In genomic region chr14:78274146-78274545, GRCm38 (mm10) we compare ENCODE assay signal across 17 mouse cellular contexts. TPM values are rescaled to one million over a fixed set of nuclear protein-coding genes. Genes with fewer than 3 reads are reported as not detected.
A peak's percentile ranks its signal among the peaks of the same experiment; 100 is the strongest.
DNase-seq lines count a peak whose midpoint lies in the region; ATAC-seq and TF ChIP-seq lines count a peak whose summit lies in the region.
"Had no signal": no experiment of that assay in that cellular context is flagged by ENCODE, and none has a peak within 500 bp of the region (broad histone marks: within the 10 kb centered on the region; RNA-seq: fewer than 3 reads in every experiment).

No protein-coding gene starts in this region.

- H3K4me3 ChIP-seq in lung, postnatal 0 days (ENCODE audit: low read depth, low read length), result no peak overlapping the region
- no peak overlapping the region for H3K4me3 ChIP-seq in forebrain, embryonic 13.5 days
- H3K4me3 ChIP-seq: embryonic facial prominence, embryonic 12.5 days; erythroblast, embryonic 14.5 days; heart, embryonic 10.5 days; hindbrain, embryonic 10.5 days had no signal

- no peak overlapping the region for H3K27ac ChIP-seq in lung, postnatal 0 days (ENCODE audit: low read length)
- H3K27ac ChIP-seq in forebrain, embryonic 13.5 days, result no peak overlapping the region
- H3K27ac ChIP-seq: embryonic facial prominence, embryonic 12.5 days; heart, embryonic 10.5 days; hindbrain, embryonic 10.5 days had no signal

- no peak overlapping the region for H3K9ac ChIP-seq in lung, postnatal 0 days (replicated peaks; ENCODE audit: low read depth)
- no peak overlapping the region for H3K9ac ChIP-seq in forebrain, embryonic 13.5 days
- H3K9ac ChIP-seq: embryonic facial prominence, embryonic 12.5 days; liver, postnatal 0 days had no signal

- H3K4me1 ChIP-seq in lung, postnatal 0 days (ENCODE audit: insufficient read depth, low read depth, low read length), result no peaks in the 10 kb centered on the region
- H3K4me1 ChIP-seq in forebrain, embryonic 13.5 days, result no peaks in the 10 kb centered on the region
- H3K4me1 ChIP-seq: embryonic facial prominence, embryonic 12.5 days; heart, embryonic 10.5 days; hindbrain, embryonic 10.5 days had no signal

- DNase-seq in brain, adult 2 months (ENCODE audit: low read depth, low spot score), result peak; percentile 83
- peak; percentile 73 to 82 for DNase-seq in frontal cortex, adult 2 months (ENCODE audit: extremely low spot score in 1 of 2, low spot score in 1 of 2)
- peak; percentile 57 to 59 for DNase-seq in left cerebral cortex, adult 18-20 months (ENCODE audit: low spot score in 2 of 2)
- DNase-seq in right cerebral cortex, adult 2 months (ENCODE audit: low spot score in 2 of 2), result peak; percentile 75 to 79
- DNase-seq in lung, adult 18-20 months, result no peak
- no peak for DNase-seq in lung, postnatal 0 days (ENCODE audit: low spot score)
- DNase-seq: cerebellum, adult 9-11 months had no signal

- no peaks in the 10 kb centered on the region for H3K36me3 ChIP-seq in lung, postnatal 0 days (ENCODE audit: insufficient read depth, low read length)
- H3K36me3 ChIP-seq in forebrain, embryonic 13.5 days (ENCODE audit: poor library complexity, severe bottlenecking), result no peaks in the 10 kb centered on the region
- H3K36me3 ChIP-seq: embryonic facial prominence, embryonic 12.5 days; heart, embryonic 10.5 days; hindbrain, embryonic 10.5 days had no signal

- H3K9me3 ChIP-seq in lung, postnatal 0 days (ENCODE audit: low read length), result no peaks in the 10 kb centered on the region
- peaks cover 4% of the 10 kb centered on the region; the same call in 1 of the 2 replicates for H3K9me3 ChIP-seq in forebrain, embryonic 13.5 days (replicated peaks)
- H3K9me3 ChIP-seq: embryonic facial prominence, embryonic 12.5 days; heart, embryonic 10.5 days; hindbrain, embryonic 10.5 days had no signal

- TF ChIP-seq EP300 in lung, postnatal 0 days (IDR thresholded peaks at IDR 0.05), result no peak

- TF ChIP-seq CTCF in lung, postnatal 0 days (IDR thresholded peaks at IDR 0.05), result no peak

- H3K4me2 ChIP-seq in lung, postnatal 0 days (replicated peaks; ENCODE audit: low read depth, low read length), result no peak overlapping the region
- H3K4me2 ChIP-seq in forebrain, embryonic 13.5 days, result no peak overlapping the region
- H3K4me2 ChIP-seq: embryonic facial prominence, embryonic 12.5 days had no signal

- no peaks in the 10 kb centered on the region for H3K27me3 ChIP-seq in lung, postnatal 0 days (replicated peaks; ENCODE audit: insufficient read depth, low read length)
- H3K27me3 ChIP-seq in forebrain, embryonic 13.5 days, result no peaks in the 10 kb centered on the region
- H3K27me3 ChIP-seq: embryonic facial prominence, embryonic 12.5 days had no signal

- WGBS in lung, postnatal 0 days, result 88% methylated on average over 9 of the region's 9 CpGs
- 88% methylated on average over 9 of the region's 9 CpGs for WGBS in forebrain, embryonic 13.5 days

- no peak for ATAC-seq in lung, postnatal 0 days
- ATAC-seq in forebrain, embryonic 13.5 days, result no peak
- ATAC-seq: forebrain, embryonic 14.5 days; liver, postnatal 0 days had no signal

RNA-seq across cellular contexts. Expression of gene Tnfsf11, which starts 33.7 kb away (rescaled TPM):
- polyA plus RNA-seq in frontal cortex, adult 2 months (2012; rRNA removed), result 0.10 and 0.11 TPM in 2 replicates
- total RNA-seq in left cerebral cortex, adult 18-20 months (2021), result not detected
- polyA plus RNA-seq in lung, postnatal 0 days (2015; fragmentation: Nextera tagmentation; extraction: Ambion mirVana), result 0.05 and 0.06 TPM in 2 replicates
- 0.23 and 0.38 TPM in 2 replicates for polyA plus RNA-seq in forebrain, embryonic 13.5 days (2015; fragmentation: Nextera tagmentation; extraction: Ambion mirVana)
- total RNA-seq: adrenal gland, adult 18-20 months; gastrocnemius, postnatal 36 days had no signal
- polyA plus RNA-seq: erythroblast, embryonic 14.5 days; forebrain, embryonic 14.5 days; liver, adult 2 months; liver, postnatal 0 days had no signal

Comparison
In these comparisons a context has a peak if more than half of its experiments do, and no peak if none do; other contexts are left out.
1. DNase-seq: peak in brain, adult 2 months (single experiment), frontal cortex, adult 2 months (2 of 2), left cerebral cortex, adult 18-20 months (2 of 2) and right cerebral cortex, adult 2 months (2 of 2); none in lung, adult 18-20 months (0 of 2) and lung, postnatal 0 days (single experiment).